14 mouse cellular contexts compared by ENCODE assay signal in genomic region chr2:45239501-45240292, GRCm38 (mm10).
DNase-seq lines count a peak whose midpoint lies in the region; ATAC-seq and TF ChIP-seq lines count a peak whose summit lies in the region.
"Had no signal": no experiment of that assay in that cellular context is flagged by ENCODE, and none has a peak within 500 bp of the region (broad histone marks: within the 10 kb centered on the region; RNA-seq: fewer than 3 reads in every experiment).

No protein-coding gene starts in this region.

- peak; percentile 67 for ATAC-seq in lung, embryonic 16.5 days (ENCODE audit: low read depth)
- ATAC-seq in intestine, postnatal 0 days: peak; percentile 92
- ATAC-seq: forebrain, embryonic 13.5 days; Patski had no signal

- H3K4me1 ChIP-seq in lung, embryonic 16.5 days (replicated peaks; ENCODE audit: control insufficient read depth, insufficient read depth, low read length): peaks cover 8% of the 10 kb centered on the region; the same call in 1 of the 2 replicates
- H3K4me1 ChIP-seq in cortical plate, adult 2 months (ENCODE audit: control insufficient read depth, insufficient read depth, low read length): no peaks in the 10 kb centered on the region
- H3K4me1 ChIP-seq in intestine, postnatal 0 days (replicated peaks; ENCODE audit: control insufficient read depth, insufficient read depth, low read length): no peaks in the 10 kb centered on the region
- H3K4me1 ChIP-seq in small intestine, adult 2 months (ENCODE audit: control insufficient read depth, insufficient read depth, insufficient read length, low read length): peaks cover 8% of the 10 kb centered on the region; the same call in 1 of the 2 replicates
- H3K4me1 ChIP-seq: forebrain, embryonic 13.5 days; neural tube, embryonic 15.5 days had no signal

- H3K4me3 ChIP-seq in lung, embryonic 16.5 days (ENCODE audit: low read length): no peak overlapping the region
- no peak overlapping the region for H3K4me3 ChIP-seq in cortical plate, adult 2 months (ENCODE audit: insufficient read depth, low read length)
- no peak overlapping the region for H3K4me3 ChIP-seq in intestine, postnatal 0 days (ENCODE audit: low read depth, low read length)
- H3K4me3 ChIP-seq in small intestine, adult 2 months (ENCODE audit: low read depth, low read length): no peak overlapping the region
- H3K4me3 ChIP-seq: forebrain, embryonic 13.5 days; neural tube, embryonic 15.5 days had no signal

- H3K27ac ChIP-seq in lung, embryonic 16.5 days (ENCODE audit: low read length): no peak overlapping the region
- H3K27ac ChIP-seq in cortical plate, adult 2 months (ENCODE audit: insufficient read depth, low read length): peak overlapping the region; percentile 32; the same call in 1 of the 2 replicates
- peak overlapping the region; percentile 46; the same call in 1 of the 2 replicates for H3K27ac ChIP-seq in intestine, postnatal 0 days (ENCODE audit: low read depth, low read length)
- H3K27ac ChIP-seq in small intestine, adult 2 months (ENCODE audit: insufficient read depth, low read depth, low read length): peak overlapping the region; percentile 77
- H3K27ac ChIP-seq: forebrain, embryonic 13.5 days; hindbrain, embryonic 14.5 days; neural tube, embryonic 15.5 days had no signal

- H3K4me2 ChIP-seq in lung, embryonic 16.5 days (ENCODE audit: low read depth, low read length): no peak overlapping the region
- H3K4me2 ChIP-seq in intestine, postnatal 0 days (replicated peaks; ENCODE audit: low read depth): peak overlapping the region; percentile 18; the same call in 1 of the 2 replicates
- H3K4me2 ChIP-seq: forebrain, embryonic 13.5 days; hindbrain, embryonic 14.5 days; neural tube, embryonic 15.5 days had no signal

- no peaks in the 10 kb centered on the region for H3K9me3 ChIP-seq in lung, embryonic 16.5 days (ENCODE audit: control insufficient read depth, low read length)
- no peaks in the 10 kb centered on the region for H3K9me3 ChIP-seq in intestine, postnatal 0 days (ENCODE audit: control insufficient read depth)
- H3K9me3 ChIP-seq: forebrain, embryonic 13.5 days; neural tube, embryonic 15.5 days had no signal

- H3K36me3 ChIP-seq in lung, embryonic 16.5 days (ENCODE audit: control insufficient read depth, insufficient read depth, low read length): no peaks in the 10 kb centered on the region
- H3K36me3 ChIP-seq in intestine, postnatal 0 days (ENCODE audit: control insufficient read depth, insufficient read depth): no peaks in the 10 kb centered on the region
- no peaks in the 10 kb centered on the region for H3K36me3 ChIP-seq in small intestine, adult 2 months (ENCODE audit: control insufficient read depth, insufficient read depth, low read length)
- H3K36me3 ChIP-seq: neural tube, embryonic 15.5 days had no signal

- TF ChIP-seq POLR2A in cortical plate, adult 2 months (IDR thresholded peaks at IDR 0.05; ENCODE audit: extremely low read depth, insufficient read depth, low read length): no peak
- TF ChIP-seq POLR2A in small intestine, adult 2 months (IDR thresholded peaks at IDR 0.05; ENCODE audit: low read depth, low read length): no peak

- no peak for DNase-seq in lung, postnatal 4 days
- DNase-seq in kidney, adult 8-10 months: no peak
- no peak for DNase-seq in spleen, postnatal 10 days (ENCODE audit: low spot score in 2 of 2)
- DNase-seq: adrenal gland, postnatal 36 days; cerebellum, postnatal 25 days; right cerebral cortex, postnatal 4 days had no signal

- no peaks in the 10 kb centered on the region for H3K27me3 ChIP-seq in lung, embryonic 16.5 days (ENCODE audit: control insufficient read depth, insufficient read depth, low read depth, low read length)
- no peaks in the 10 kb centered on the region for H3K27me3 ChIP-seq in intestine, postnatal 0 days (replicated peaks; ENCODE audit: control insufficient read depth, insufficient read depth, low read length)
- no peaks in the 10 kb centered on the region for H3K27me3 ChIP-seq in small intestine, adult 2 months (ENCODE audit: control insufficient read depth, insufficient read depth, low read length)
- H3K27me3 ChIP-seq: forebrain, embryonic 13.5 days; neural tube, embryonic 15.5 days; Patski had no signal

- TF ChIP-seq CTCF in cortical plate, adult 2 months (IDR thresholded peaks at IDR 0.05; ENCODE audit: extremely low read depth, insufficient read depth, low read length): no peak
- no peak for TF ChIP-seq CTCF in intestine, postnatal 0 days (IDR thresholded peaks at IDR 0.05; ENCODE audit: low read depth)
- no peak for TF ChIP-seq CTCF in small intestine, adult 2 months (IDR thresholded peaks at IDR 0.05; ENCODE audit: extremely low read depth, insufficient read length, insufficient replicate concordance, low read depth, low read length)

- H3K9ac ChIP-seq in lung, embryonic 16.5 days (ENCODE audit: low read length): no peak overlapping the region
- no peak overlapping the region for H3K9ac ChIP-seq in intestine, postnatal 0 days (ENCODE audit: low read depth, low read length)
- H3K9ac ChIP-seq: forebrain, embryonic 13.5 days; hindbrain, embryonic 14.5 days; neural tube, embryonic 15.5 days had no signal

- WGBS in lung, embryonic 16.5 days: 44% methylated on average over 16 of the region's 16 CpGs
- 33% methylated on average over 16 of the region's 16 CpGs for WGBS in intestine, postnatal 0 days
- WGBS in small intestine, adult 2 months: 29% methylated on average over 16 of the region's 16 CpGs
